Mouse (Mus musculus) C2C12 (cell line): ENCODE measurements around the gene Gm11273.

Source experiments
- CTCF ChIP-seq: IDR thresholded peaks from one replicate; pipeline ENCODE4 v1.5.1; 2011; ENCODE audit not compliant: control insufficient read depth, insufficient read depth, insufficient read length
- FOSL1 ChIP-seq: IDR thresholded peaks from one replicate; pipeline ENCODE4 v1.8.0; 2011; ENCODE audit warnings: mild to moderate bottlenecking, low read length; ENCODE audit not compliant: poor library complexity, insufficient read depth, severe bottlenecking
- MAX ChIP-seq: IDR thresholded peaks from one replicate; pipeline ENCODE4 v1.6.1; 2011; ENCODE audit warnings: mild to moderate bottlenecking, control low read depth
- MYOD1 ChIP-seq: IDR thresholded peaks from one replicate; pipeline ENCODE4 v1.6.1; 2011; ENCODE audit warnings: low read depth; ENCODE audit not compliant: control insufficient read depth, insufficient read length
- MYOG ChIP-seq: IDR thresholded peaks from one replicate; pipeline ENCODE4 v1.6.1; 2011; ENCODE audit not compliant: control insufficient read depth, insufficient read length; ENCODE audit errors: extremely low read depth
- USF1 ChIP-seq: IDR thresholded peaks from one replicate; pipeline ENCODE4 v1.6.1; 2011; ENCODE audit warnings: low read depth, mild to moderate bottlenecking, control low read depth, moderate library complexity

GRCm38 (mm10) chr13:21506221-21506649 is 5.0 kb upstream of the Gm11273 start:
- TF ChIP-seq CTCF (no peak), MYOG (no peak), MYOD1 (no peak), MAX (no peak), USF1 (no peak), FOSL1 (no peak)
